Comparison of ENCODE assay signal across 1 mouse cellular context in genomic region chr8:121898401-121898931, GRCm38 (mm10).
A peak's percentile ranks its signal among the peaks of the same experiment; 100 is the strongest.
TF ChIP-seq lines count a peak whose summit lies in the region.

No protein-coding gene starts in this region.

TF ChIP-seq in CH12.LX, 34 proteins besides CTCF, POLR2A, EP300 and RAD21 (continued from another document):
- TF ChIP-seq RCOR1 (conservative IDR thresholded peaks at IDR 0.05; ENCODE audit: low read depth, low read length) (peak; percentile 60; the same call in 1 of the 2 replicates), ZNF384 (IDR thresholded peaks at IDR 0.05; ENCODE audit: low read depth, low read length) (no peak), MAX (IDR thresholded peaks at IDR 0.05; ENCODE audit: low read length) (peak; percentile 85; the same call in 1 of the 2 replicates), ZKSCAN1 (IDR thresholded peaks at IDR 0.05; ENCODE audit: borderline replicate concordance, low read depth, low read length) (no peak), JUND (conservative IDR thresholded peaks at IDR 0.05; ENCODE audit: low read depth, low read length) (peak; percentile 90), POLR2AphosphoS2 (IDR thresholded peaks at IDR 0.05; ENCODE audit: low read depth, low read length) (no peak; the same call in 1 of the 2 replicates), NRF1 (IDR thresholded peaks at IDR 0.05; ENCODE audit: low read depth, low read length) (no peak; the same call in 1 of the 2 replicates), JUN (IDR thresholded peaks at IDR 0.05; ENCODE audit: insufficient read depth, low read depth, low read length) (peak; percentile 90), SMC3 (IDR thresholded peaks at IDR 0.05; ENCODE audit: low read depth, low read length) (no peak), GABPA (IDR thresholded peaks at IDR 0.05; ENCODE audit: insufficient replicate concordance, low read depth, low read length) (no peak), IRF4 (IDR thresholded peaks at IDR 0.05; ENCODE audit: low read depth, low read length) (peak; percentile 64; the same call in 1 of the 2 replicates), TBP (conservative IDR thresholded peaks at IDR 0.05; ENCODE audit: low read depth, low read length) (no peak), BHLHE40 (IDR thresholded peaks at IDR 0.05; ENCODE audit: low read depth, low read length) (peak; percentile 43), ELF1 (IDR thresholded peaks at IDR 0.05; ENCODE audit: low read depth, low read length) (peak; percentile 52), KAT2A (IDR thresholded peaks at IDR 0.05; ENCODE audit: insufficient replicate concordance, low read length) (0 out of 2 replicates have a peak, but pooled peaks have one; percentile 77), MEF2A (IDR thresholded peaks at IDR 0.05; ENCODE audit: borderline replicate concordance, low read depth, low read length) (no peak; the same call in 1 of the 2 replicates), MYC (IDR thresholded peaks at IDR 0.05; ENCODE audit: low read depth, low read length) (peak; percentile 84; the same call in 1 of the 2 replicates), ZC3H11A (IDR thresholded peaks at IDR 0.05; ENCODE audit: low read depth, low read length) (no peak), CHD1 (IDR thresholded peaks at IDR 0.05; ENCODE audit: low read depth, low read length) (no peak), CHD2 (IDR thresholded peaks at IDR 0.05; ENCODE audit: low read length) (peak; percentile 61; the same call in 1 of the 2 replicates), HCFC1 (IDR thresholded peaks at IDR 0.05; ENCODE audit: low read depth, low read length) (peak; percentile 24; the same call in 1 of the 2 replicates), TCF12 (IDR thresholded peaks at IDR 0.05; ENCODE audit: low read depth, low read length) (peak; percentile 86)
TF ChIP-seq in CH12.LX: peak in this region for 16.
